ENCODE assay signal across 9 mouse cellular contexts in genomic region chr16:92824003-92824722, GRCm38 (mm10). TPM values are rescaled to one million over a fixed set of nuclear protein-coding genes. Genes with fewer than 3 reads are reported as not detected.
DNase-seq lines count a peak whose midpoint lies in the region; ATAC-seq and TF ChIP-seq lines count a peak whose summit lies in the region.
"Had no signal": no experiment of that assay in that cellular context is flagged by ENCODE, and none has a peak within 500 bp of the region (broad histone marks: within the 10 kb centered on the region; RNA-seq: fewer than 3 reads in every experiment).

No protein-coding gene starts in this region.

- H3K4me3 ChIP-seq in hindbrain, embryonic 12.5 days, result no peak overlapping the region
- H3K4me3 ChIP-seq in hindbrain, embryonic 16.5 days (ENCODE audit: low read length), result no peak overlapping the region
- H3K4me3 ChIP-seq in C2C12 (ENCODE audit: insufficient read depth, poor library complexity, severe bottlenecking) (peak overlapping the region; percentile 71), MEL (ENCODE audit: control insufficient read depth in 1 of 2, insufficient read depth in 1 of 2, low read depth in 2 of 2, low read length in 2 of 2) (peak overlapping the region; percentile 85 to 94)
- H3K4me3 ChIP-seq in liver, embryonic 14.5 days (ENCODE audit: insufficient read depth in 1 of 2, low read depth in 2 of 2, low read length in 2 of 2), result peak overlapping the region; percentile 86 to 99

- H3K79me3 ChIP-seq in C2C12 (ENCODE audit: low read depth), result peaks cover 54% of the 10 kb centered on the region

- no peak for TF ChIP-seq POLR2A in MEL (IDR thresholded peaks at IDR 0.05; ENCODE audit: control insufficient read depth in 1 of 2, insufficient read depth in 1 of 2, low read depth in 1 of 2, low read length in 2 of 2, poor library complexity in 1 of 2)

- H3K4me2 ChIP-seq in hindbrain, embryonic 12.5 days (replicated peaks), result no peak overlapping the region
- no peak overlapping the region for H3K4me2 ChIP-seq in hindbrain, embryonic 16.5 days (ENCODE audit: low read length)
- H3K4me2 ChIP-seq in liver, embryonic 14.5 days (ENCODE audit: low read depth), result peak overlapping the region; percentile 91

- H3K4me1 ChIP-seq in hindbrain, embryonic 12.5 days, result peaks cover 9% of the 10 kb centered on the region
- H3K4me1 ChIP-seq in hindbrain, embryonic 16.5 days (ENCODE audit: control insufficient read depth, insufficient read depth, low read depth, low read length), result no peaks in the 10 kb centered on the region
- H3K4me1 ChIP-seq in MEL (ENCODE audit: control insufficient read depth in 1 of 2, insufficient read depth in 2 of 2, low read length in 2 of 2), result peaks cover 0 to 44% of the 10 kb centered on the region in 2 experiments; a peak in 3 of 4 replicates
- peaks cover 44 to 51% of the 10 kb centered on the region in 2 experiments for H3K4me1 ChIP-seq in liver, embryonic 14.5 days (replicated peaks; ENCODE audit: control insufficient read depth in 2 of 2, insufficient read depth in 2 of 2, low read length in 1 of 2)

- no peak overlapping the region for H3K9ac ChIP-seq in hindbrain, embryonic 12.5 days
- H3K9ac ChIP-seq in hindbrain, embryonic 16.5 days (ENCODE audit: low read depth, low read length), result no peak overlapping the region
- H3K9ac ChIP-seq in MEL (ENCODE audit: control insufficient read depth, low read depth, low read length, poor library complexity, severe bottlenecking), result peak overlapping the region; percentile 82
- H3K9ac ChIP-seq in liver, embryonic 14.5 days (replicated peaks), result peak overlapping the region; percentile 94

- no peak for TF ChIP-seq RAD21 in MEL (IDR thresholded peaks at IDR 0.05; ENCODE audit: low read depth, low read length)

- H3K79me2 ChIP-seq in C2C12 (ENCODE audit: control insufficient read depth, insufficient read depth), result peaks cover 65% of the 10 kb centered on the region
- peaks cover 47% of the 10 kb centered on the region for H3K79me2 ChIP-seq in MEL (ENCODE audit: control insufficient read depth, insufficient read depth, low read length, poor library complexity)

- TF ChIP-seq EP300 in MEL (IDR thresholded peaks at IDR 0.05; ENCODE audit: low read depth in 1 of 2, low read length in 2 of 2), result no peak
- no peak for TF ChIP-seq EP300 in liver, embryonic 14.5 days (IDR thresholded peaks at IDR 0.05; ENCODE audit: low read depth)

- no peak overlapping the region for H3K27ac ChIP-seq in hindbrain, embryonic 12.5 days
- no peak overlapping the region for H3K27ac ChIP-seq in hindbrain, embryonic 16.5 days (ENCODE audit: low read depth, low read length)
- H3K27ac ChIP-seq in MEL (ENCODE audit: control insufficient read depth, low read depth, low read length), result peak overlapping the region; percentile 97
- H3K27ac ChIP-seq in liver, embryonic 14.5 days, result peak overlapping the region; percentile 88

- WGBS in hindbrain, embryonic 12.5 days, result 84% methylated on average over 6 of the region's 6 CpGs
- WGBS in hindbrain, embryonic 16.5 days, result 70% methylated on average over 6 of the region's 6 CpGs
- 13% methylated on average over 6 of the region's 6 CpGs for WGBS in liver, embryonic 14.5 days (ENCODE audit: insufficient replicate concordance)

- 0 out of 2 replicates have a peak, but pooled peaks have one; percentile 40 for ATAC-seq in hindbrain, embryonic 12.5 days (ENCODE audit: low FRiP score)
- no peak for ATAC-seq in hindbrain, embryonic 16.5 days
- ATAC-seq in liver, embryonic 14.5 days (ENCODE audit: insufficient read depth), result no peak
- ATAC-seq: intestine, postnatal 0 days had no signal

- DNase-seq in MEL (ENCODE audit: low read depth, low spot score), result peak; percentile 51
- no peak for DNase-seq in liver, embryonic 14.5 days (ENCODE audit: low read depth in 3 of 3, low spot score in 3 of 3)
- DNase-seq in left cerebral cortex, postnatal 10 days (ENCODE audit: extremely low spot score in 1 of 2, low spot score in 2 of 2), result no peak
- no peak for DNase-seq in cerebellum, postnatal 14 days
- DNase-seq: gastrocnemius, postnatal 36 days had no signal

- no peaks in the 10 kb centered on the region for H3K9me3 ChIP-seq in hindbrain, embryonic 12.5 days (replicated peaks)
- H3K9me3 ChIP-seq in hindbrain, embryonic 16.5 days (ENCODE audit: control insufficient read depth, low read length), result no peaks in the 10 kb centered on the region
- no peaks in the 10 kb centered on the region for H3K9me3 ChIP-seq in MEL (replicated peaks; ENCODE audit: insufficient read depth, low read length)
- H3K9me3 ChIP-seq in liver, embryonic 14.5 days (ENCODE audit: control insufficient read depth, low read length), result no peaks in the 10 kb centered on the region

- intact Hi-C loops in left cerebral cortex, postnatal 10 days (cut with DNase I), result no loop called here

- H3K27me3 ChIP-seq in hindbrain, embryonic 12.5 days, result no peaks in the 10 kb centered on the region
- H3K27me3 ChIP-seq in hindbrain, embryonic 16.5 days (replicated peaks; ENCODE audit: control insufficient read depth, insufficient read depth, low read length), result no peaks in the 10 kb centered on the region
- no peaks in the 10 kb centered on the region for H3K27me3 ChIP-seq in C2C12 (ENCODE audit: control insufficient read depth, insufficient read depth, insufficient read length)
- no peaks in the 10 kb centered on the region for H3K27me3 ChIP-seq in MEL (ENCODE audit: control insufficient read depth in 1 of 2, insufficient read depth in 2 of 2, low read length in 2 of 2)
- no peaks in the 10 kb centered on the region; the same call in 1 of the 2 replicates for H3K27me3 ChIP-seq in liver, embryonic 14.5 days (ENCODE audit: control insufficient read depth, insufficient read depth, low read length)

- H3K36me3 ChIP-seq in hindbrain, embryonic 12.5 days, result no peaks in the 10 kb centered on the region
- no peaks in the 10 kb centered on the region for H3K36me3 ChIP-seq in hindbrain, embryonic 16.5 days (ENCODE audit: control insufficient read depth, insufficient read depth, low read length)
- peaks cover 32% of the 10 kb centered on the region for H3K36me3 ChIP-seq in C2C12 (ENCODE audit: control insufficient read depth, insufficient read depth)
- peaks cover 0 to 36% of the 10 kb centered on the region in 2 experiments; a peak in 2 of 4 replicates for H3K36me3 ChIP-seq in MEL (ENCODE audit: control insufficient read depth in 1 of 2, insufficient read depth in 2 of 2, low read length in 2 of 2)
- no peaks in the 10 kb centered on the region for H3K36me3 ChIP-seq in liver, embryonic 14.5 days (replicated peaks; ENCODE audit: control insufficient read depth, insufficient read depth, low read depth)

- TF ChIP-seq CTCF in C2C12 (IDR thresholded peaks at IDR 0.05; ENCODE audit: control insufficient read depth, insufficient read depth, insufficient read length), result no peak
- TF ChIP-seq CTCF in MEL (IDR thresholded peaks at IDR 0.05 in 2 of 3, conservative IDR thresholded peaks at IDR 0.05 in 1 of 3; ENCODE audit: control insufficient read depth in 1 of 3, insufficient read depth in 1 of 3, low read depth in 2 of 3, low read length in 3 of 3, poor library complexity in 1 of 3, severe bottlenecking in 1 of 3), result no peak; a peak in 1 of 6 replicates
- no peak for TF ChIP-seq CTCF in liver, embryonic 14.5 days (IDR thresholded peaks at IDR 0.05; ENCODE audit: low read depth)

- H3ac ChIP-seq in C2C12 (ENCODE audit: control insufficient read depth, insufficient read length, low read depth), result peak overlapping the region; percentile 78

TF ChIP-seq in C2C12, 6 proteins besides CTCF, POLR2A, EP300 and RAD21:
- no peak for TF ChIP-seq CEBPB (IDR thresholded peaks at IDR 0.05; ENCODE audit: low read depth)
- no peak for TF ChIP-seq MYOG (IDR thresholded peaks at IDR 0.05; ENCODE audit: control insufficient read depth, extremely low read depth, insufficient read length)
- TF ChIP-seq MYOD1 (IDR thresholded peaks at IDR 0.05; ENCODE audit: control insufficient read depth, insufficient read length, low read depth), result no peak
- no peak for TF ChIP-seq USF1 (IDR thresholded peaks at IDR 0.05; ENCODE audit: low read depth)
- no peak for TF ChIP-seq MAX (IDR thresholded peaks at IDR 0.05)
- TF ChIP-seq FOSL1 (IDR thresholded peaks at IDR 0.05; ENCODE audit: insufficient read depth, low read length, poor library complexity, severe bottlenecking), result no peak

TF ChIP-seq in MEL, 35 proteins besides CTCF, POLR2A, EP300 and RAD21:
- no peak for TF ChIP-seq ZMIZ1 (IDR thresholded peaks at IDR 0.05; ENCODE audit: low read depth, low read length)
- no peak for TF ChIP-seq CHD2 (IDR thresholded peaks at IDR 0.05; ENCODE audit: low read length)
- no peak for TF ChIP-seq RCOR1 (IDR thresholded peaks at IDR 0.05; ENCODE audit: low read depth, low read length)
- TF ChIP-seq MXI1 (IDR thresholded peaks at IDR 0.05; ENCODE audit: low read depth, low read length), result peak; percentile 29
- peak; percentile 97; the same call in 1 of the 2 replicates for TF ChIP-seq POLR2AphosphoS5 (IDR thresholded peaks at IDR 0.05; ENCODE audit: borderline replicate concordance, low read depth, low read length)
- 0 out of 2 replicates have a peak, but pooled peaks have one; percentile 39 for TF ChIP-seq GABPA (IDR thresholded peaks at IDR 0.05; ENCODE audit: low read depth, low read length)
- TF ChIP-seq MAZ (IDR thresholded peaks at IDR 0.05; ENCODE audit: low read depth, low read length), result 0 out of 2 replicates have a peak, but pooled peaks have one; percentile 28
- peak; percentile 19; the same call in 1 of the 2 replicates for TF ChIP-seq NELFE (IDR thresholded peaks at IDR 0.05; ENCODE audit: low read depth, low read length)
- TF ChIP-seq SIN3A (IDR thresholded peaks at IDR 0.05; ENCODE audit: low read length), result peak; percentile 9; the same call in 1 of the 2 replicates

RNA-seq across cellular contexts. Expression of gene Runx1, which starts 1.8 kb away (rescaled TPM):
- polyA plus RNA-seq in hindbrain, embryonic 12.5 days (2016; fragmentation: Nextera tagmentation; extraction: Ambion mirVana), result 4.4 and 5.4 TPM in 2 replicates
- polyA plus RNA-seq in hindbrain, embryonic 16.5 days (2015; fragmentation: Nextera tagmentation; extraction: Ambion mirVana), result 0.94 and 1.7 TPM in 2 replicates
- 28.8 TPM for polyA plus RNA-seq in C2C12 (2012; fragmentation: generic; extraction: Trizol)
- total RNA-seq in MEL (2012; rRNA removed), result 14.3 and 17.1 TPM in 2 replicates
- 10 to 100 TPM in 1 of 2 experiments, not detected in 1; 23.5 TPM for polyA plus RNA-seq in MEL (2012; ENCODE audit: insufficient read depth in 1 of 2, insufficient read length in 2 of 2, low read depth in 1 of 2, low replicate concordance in 2 of 2, missing spikeins in 1 of 2)
- polyA plus RNA-seq in liver, embryonic 14.5 days (2012; rRNA removed), result 2.7 and 3.0 TPM in 2 replicates
- polyA plus RNA-seq in liver, embryonic 14.5 days (2014; fragmentation: Nextera tagmentation; extraction: Ambion mirVana), result 4.4 and 4.5 TPM in 2 replicates
- total RNA-seq in left cerebral cortex, postnatal 10 days (2021), result 1 to 10 TPM in 1 of 2 experiments, under 1 TPM in 1; 0.88 to 1.3 TPM

Comparison
In these comparisons a context has a peak if more than half of its experiments do, and no peak if none do; other contexts are left out.
1. H3K27ac ChIP-seq: peak in MEL (single experiment) and liver, embryonic 14.5 days (single experiment); none in hindbrain, embryonic 12.5 days (single experiment) and hindbrain, embryonic 16.5 days (single experiment).
2. H3K4me3 ChIP-seq: peak in C2C12 (single experiment), MEL (2 of 2) and liver, embryonic 14.5 days (2 of 2); none in hindbrain, embryonic 12.5 days (single experiment) and hindbrain, embryonic 16.5 days (single experiment).
3. H3K9ac ChIP-seq: peak in MEL (single experiment) and liver, embryonic 14.5 days (single experiment); none in hindbrain, embryonic 12.5 days (single experiment) and hindbrain, embryonic 16.5 days (single experiment).